Mouse (Mus musculus) spleen, adult 18-20 months (tissue): ENCODE data around the gene Tenm4.

Source experiments
- DNase-seq, 2 experiments: peaks; one replicate each; pipeline ENCODE4 v3.0.0; 2022; ENCODE audit warnings: mixed read lengths in 2 of 2

Gene Tenm4

DNA sequence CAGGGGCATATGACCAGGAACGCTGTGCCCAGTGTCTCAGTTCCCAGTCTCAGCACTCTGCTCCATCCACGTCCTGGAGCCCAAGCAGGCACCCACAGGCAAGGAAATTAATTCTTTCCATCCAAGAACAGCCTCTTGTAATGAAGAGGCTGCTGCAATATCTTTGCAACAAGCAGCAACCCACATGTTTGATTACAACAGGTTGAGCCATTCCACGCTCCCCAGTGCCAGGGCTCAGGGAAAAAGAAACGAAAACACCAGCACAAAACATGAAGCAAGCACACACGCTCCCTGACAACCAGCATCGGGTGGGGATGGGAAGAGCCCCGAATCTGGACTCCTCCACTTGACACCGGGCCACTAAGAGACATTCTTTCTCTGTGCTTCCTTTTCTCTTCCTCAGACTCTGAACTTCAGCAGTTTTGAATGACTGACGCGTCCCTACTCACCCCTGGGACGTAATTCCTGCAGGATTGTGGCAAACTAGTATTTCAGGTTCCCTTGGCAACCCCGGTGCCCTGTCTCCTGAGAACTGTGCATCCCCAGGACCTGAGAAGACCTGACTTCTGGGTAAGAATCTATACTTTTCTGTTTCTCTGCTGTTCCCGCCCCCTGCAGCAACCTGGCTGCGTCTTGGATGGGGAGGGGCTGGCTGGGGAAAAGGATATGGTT, at the start of gene Tenm4:
Gene Tenm4, plus strand, starts transcription at position 323 of the 672 bp plus-strand sequence.
- DNase-seq: no peak

GRCm38 (mm10) chr7:96130763-96131162, 40.3 kb upstream of the Tenm4 start:
- DNase-seq: no peak

- DNase-seq: no peak
These were observed 39.9 kb upstream of the Tenm4 start for GRCm38 (mm10) chr7:96131175-96131574.

DNA sequence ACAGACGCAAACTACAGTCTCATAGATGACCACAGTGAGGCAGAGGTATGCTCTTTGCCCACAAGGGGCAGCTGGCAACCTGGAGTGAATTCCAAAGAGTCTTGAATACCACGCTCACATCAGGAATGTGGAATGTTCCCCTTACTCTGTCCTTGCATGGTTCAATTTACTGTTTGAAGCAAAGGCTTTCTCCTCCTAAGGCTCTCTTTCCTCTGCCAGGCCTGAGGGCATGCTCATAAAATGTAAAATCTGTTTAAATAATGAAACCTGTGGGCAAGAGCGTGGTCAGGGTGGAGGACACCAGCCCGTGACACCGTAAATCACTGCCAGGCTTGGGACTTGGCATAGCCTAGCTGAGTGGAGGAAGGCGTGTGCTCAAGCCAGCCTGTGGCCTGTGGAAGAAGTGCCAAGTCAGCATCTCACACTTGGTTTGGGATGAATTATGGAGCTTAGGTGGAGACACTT, 34.5 kb upstream of the Tenm4 start:
- no peak for DNase-seq

GRCm38 (mm10) chr7:96141876-96142275, 29.2 kb upstream of the Tenm4 start:
- no peak for DNase-seq

- no peak for DNase-seq
These were observed 28.0 kb upstream of the Tenm4 start for GRCm38 (mm10) chr7:96142973-96143596.

DNA sequence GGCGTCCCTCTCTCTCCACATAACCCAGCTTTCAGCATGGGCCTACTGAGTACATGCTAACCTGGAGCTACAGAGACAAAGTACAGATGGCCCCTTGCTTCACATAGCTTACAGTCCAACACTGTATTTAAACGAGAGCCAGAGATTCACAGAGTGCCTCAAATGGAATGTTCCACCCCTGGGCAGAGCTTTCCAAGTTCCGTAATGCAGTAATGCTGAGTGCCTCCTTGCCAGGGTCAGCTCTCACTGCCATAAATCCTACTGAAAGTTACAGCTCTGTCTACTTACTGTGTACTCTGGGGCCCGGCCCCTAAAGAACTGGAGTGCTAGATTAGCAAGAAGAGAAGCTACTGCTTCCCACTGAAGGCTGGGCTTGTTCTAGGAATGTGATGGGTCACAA, 23.6 kb upstream of the Tenm4 start:
- no peak for DNase-seq

- DNase-seq: no peak
These were observed 22.9 kb upstream of the Tenm4 start for GRCm38 (mm10) chr7:96148191-96148590.

- DNase-seq: peak; percentile 24 to 65
These were observed 19.8 kb upstream of the Tenm4 start for GRCm38 (mm10) chr7:96151277-96151676.

- DNase-seq: no peak
These were observed 19.1 kb upstream of the Tenm4 start for GRCm38 (mm10) chr7:96151961-96152360.

- DNase-seq: no peak
These were observed 18.6 kb upstream of the Tenm4 start for GRCm38 (mm10) chr7:96152431-96152830.

GRCm38 (mm10) chr7:96152924-96153359, 18.1 kb upstream of the Tenm4 start:
- DNase-seq: peak; percentile 13 to 28

GRCm38 (mm10) chr7:96154025-96154424, 17.0 kb upstream of the Tenm4 start:
- no peak for DNase-seq

DNA sequence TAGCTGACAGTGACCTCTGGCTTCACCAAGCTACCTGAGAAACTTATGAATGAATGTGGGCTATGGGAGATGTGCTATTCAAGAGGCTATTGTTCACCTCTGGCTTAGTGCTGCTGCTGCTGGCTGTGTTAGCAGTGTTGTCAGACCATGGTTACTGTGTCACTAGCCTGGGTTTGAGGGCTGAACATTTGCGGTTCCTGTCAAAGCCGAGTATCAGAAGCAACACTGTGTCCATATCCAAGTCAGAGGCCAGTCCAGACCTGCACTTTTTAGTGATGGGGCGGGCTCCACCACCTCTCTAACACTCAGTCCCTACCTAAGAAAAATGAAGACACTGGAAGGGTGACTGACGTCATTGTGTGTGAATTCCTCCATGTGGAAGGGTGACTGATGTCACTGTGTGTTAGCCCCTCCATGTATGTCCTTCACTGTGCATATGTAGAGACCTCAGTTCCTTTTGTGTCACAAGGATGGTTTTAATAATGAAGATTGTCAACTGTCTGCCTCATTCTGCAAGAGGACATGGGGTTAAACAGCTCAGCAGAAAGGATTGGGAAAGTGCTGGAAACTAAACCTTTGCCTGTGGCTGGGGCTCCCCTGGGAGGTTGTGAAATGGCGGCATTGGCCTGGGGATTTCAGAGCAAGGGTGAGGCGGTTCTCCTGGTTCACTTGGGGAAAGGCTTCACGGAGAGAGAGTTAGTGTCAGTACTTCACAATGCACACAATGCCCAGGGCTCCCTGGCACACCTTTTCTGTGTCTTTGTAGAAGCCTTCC, 14.4 kb upstream of the Tenm4 start:
- no peak for DNase-seq

GRCm38 (mm10) chr7:96164141-96164540, 6.9 kb upstream of the Tenm4 start:
- DNase-seq: no peak

DNA sequence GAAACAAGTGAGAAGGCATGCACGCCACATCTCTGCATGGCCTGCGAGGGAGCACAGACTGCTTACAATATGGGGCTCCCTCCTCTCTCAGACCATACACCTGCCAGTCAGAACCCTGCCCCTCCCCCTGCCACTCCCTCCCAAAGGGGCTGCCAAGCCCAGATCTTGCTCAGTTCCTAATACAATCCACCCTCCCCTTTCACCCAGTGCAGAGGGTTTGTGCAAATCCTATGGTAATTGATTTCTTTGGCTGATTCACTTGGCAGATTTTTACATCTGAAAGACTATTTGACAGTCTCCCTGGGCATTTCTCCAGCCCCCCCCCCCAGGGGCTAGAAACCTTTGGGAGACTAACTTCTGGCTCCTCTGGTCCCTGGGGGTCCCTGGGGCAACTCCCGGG, 2.1 kb upstream of the Tenm4 start:
- DNase-seq: no peak

DNA sequence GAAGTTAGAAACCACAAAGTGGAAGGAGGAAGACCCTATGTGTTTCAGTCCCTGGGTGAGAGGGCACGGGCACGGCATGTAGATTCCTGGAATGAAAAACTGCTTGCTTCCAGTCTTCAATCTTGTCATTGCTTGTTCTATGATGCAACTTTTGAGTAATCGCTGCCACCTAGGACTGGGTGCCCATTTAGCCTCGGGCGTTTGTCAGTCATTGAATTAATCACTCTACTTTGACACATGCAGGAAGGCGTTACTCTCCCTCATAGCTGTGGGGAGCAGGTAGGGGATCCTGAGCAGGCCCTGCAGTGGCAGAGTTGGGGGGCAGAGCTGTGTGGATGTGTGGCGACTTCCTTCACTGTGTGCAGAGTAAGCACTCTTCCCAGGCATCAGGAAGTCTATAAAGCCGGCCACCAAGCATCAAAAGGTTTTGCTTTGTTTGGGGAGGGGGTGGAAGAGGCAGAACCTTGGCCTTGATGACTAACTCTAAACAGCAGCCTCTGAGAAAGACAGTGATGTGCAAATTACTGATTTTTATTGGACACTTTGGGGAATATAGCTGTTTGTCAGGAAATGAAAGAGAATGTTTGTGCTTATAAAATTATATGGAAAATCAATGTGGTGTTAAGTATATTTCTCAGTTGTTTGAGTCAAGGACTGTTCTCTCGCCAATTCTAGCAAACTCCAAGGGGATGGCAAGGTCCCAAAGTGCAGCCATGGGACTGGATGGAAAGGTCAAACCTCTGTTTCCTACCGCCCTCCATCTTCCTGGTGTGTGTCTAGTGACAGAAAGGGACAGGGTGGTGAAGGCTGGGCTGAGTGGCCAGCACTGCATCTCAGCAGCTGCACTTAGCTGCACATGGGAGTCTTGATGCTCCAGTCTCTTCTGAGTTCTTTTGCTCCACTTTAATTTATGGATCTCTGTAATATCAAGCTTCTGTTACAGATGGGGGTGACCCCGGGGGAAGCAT, 834 bp downstream of the Tenm4 start:
- no peak for DNase-seq

- DNase-seq: no peak
These were observed 5.7 kb downstream of the Tenm4 start for GRCm38 (mm10) chr7:96176781-96177180.

- no peak for DNase-seq
These were observed 10.7 kb downstream of the Tenm4 start for GRCm38 (mm10) chr7:96181751-96182150.

GRCm38 (mm10) chr7:96183195-96183594, 12.1 kb downstream of the Tenm4 start:
- DNase-seq: no peak

DNA sequence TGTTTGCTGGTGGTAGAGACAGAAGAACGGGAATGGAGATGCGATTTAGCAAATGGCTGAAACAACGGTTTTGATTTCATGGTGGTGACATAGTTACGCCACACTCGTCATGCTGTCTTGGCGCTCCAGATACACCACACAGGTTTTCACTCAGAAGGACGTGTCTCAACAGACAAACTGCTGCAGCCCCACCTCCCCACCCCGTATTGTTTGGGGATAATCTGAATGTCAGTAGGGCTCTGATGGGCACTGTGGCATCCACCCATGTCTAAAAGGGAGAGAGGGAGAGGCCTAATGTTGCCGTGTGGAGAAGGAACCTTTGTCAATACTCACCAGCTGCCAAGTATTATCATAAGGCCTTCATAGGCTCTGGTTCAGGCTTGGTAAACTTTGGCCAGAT, 14.4 kb downstream of the Tenm4 start:
- no peak for DNase-seq

- no peak for DNase-seq
These were observed 32.9 kb downstream of the Tenm4 start for GRCm38 (mm10) chr7:96203812-96204560.
